Mouse (Mus musculus): ENCODE data around the gene Dnajc15.

The Dnajc15 gene

DNA sequence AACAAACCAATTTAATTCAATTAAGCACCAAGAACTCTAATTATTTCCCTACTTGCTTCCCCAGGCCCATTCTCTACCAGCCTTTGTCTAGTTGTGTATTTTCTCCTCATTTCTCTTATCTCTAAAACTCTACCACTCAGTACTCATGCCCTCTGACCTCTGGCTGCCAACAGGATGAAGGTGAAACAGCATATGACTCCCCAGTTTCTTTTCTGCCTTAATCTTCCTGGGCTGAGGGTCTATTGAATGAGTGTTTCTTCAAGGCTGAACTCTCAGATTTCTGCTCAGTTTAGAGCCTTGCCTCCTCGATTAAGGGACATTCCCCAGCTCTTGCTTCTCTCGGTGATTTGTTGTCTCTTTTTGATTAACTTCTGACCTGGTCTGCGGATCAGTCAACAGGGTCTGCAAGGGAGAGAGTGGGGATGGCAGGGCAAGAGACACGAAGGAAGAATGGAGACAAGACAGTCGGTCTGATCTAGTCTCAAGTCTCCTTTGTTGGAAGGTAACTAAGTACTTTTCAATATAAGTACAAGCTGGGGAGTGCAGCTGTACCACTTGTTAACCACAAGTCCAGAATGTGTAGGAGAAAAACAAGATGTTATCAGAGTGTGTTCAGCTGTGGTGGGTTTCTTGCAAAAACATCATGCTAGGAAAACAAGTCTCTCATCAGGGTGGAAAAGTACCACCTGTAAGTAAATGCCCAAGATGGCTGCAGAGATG is 13.9 kb downstream of the Dnajc15 start:
- no peak for DNase-seq (ENCODE audit: extremely low read depth, low read depth)

DNA sequence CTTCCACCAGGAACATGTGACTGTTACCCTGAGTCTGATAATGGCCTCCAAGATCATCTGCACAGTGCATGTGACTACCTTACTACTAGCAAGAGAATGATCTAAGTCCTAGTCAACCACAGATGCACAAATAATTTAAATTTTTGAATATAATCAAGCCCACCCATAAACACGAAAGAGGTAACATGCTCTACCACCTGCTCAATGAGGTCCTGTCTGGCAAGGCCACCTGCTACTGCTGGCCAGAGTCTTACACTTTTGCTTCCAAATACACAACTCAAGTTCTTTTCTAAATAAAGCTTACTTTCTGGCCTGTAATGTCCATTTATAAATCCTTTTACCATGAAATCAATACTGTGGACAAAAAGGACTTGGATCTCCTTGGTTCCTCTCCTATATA is 15.0 kb downstream of the Dnajc15 start:
- DNase-seq (ENCODE audit: extremely low read depth, low read depth) = no peak

GRCm38 (mm10) chr14:77853951-77854350 is 21.0 kb downstream of the Dnajc15 start:
- no peak for DNase-seq (ENCODE audit: extremely low read depth, low read depth)

DNA sequence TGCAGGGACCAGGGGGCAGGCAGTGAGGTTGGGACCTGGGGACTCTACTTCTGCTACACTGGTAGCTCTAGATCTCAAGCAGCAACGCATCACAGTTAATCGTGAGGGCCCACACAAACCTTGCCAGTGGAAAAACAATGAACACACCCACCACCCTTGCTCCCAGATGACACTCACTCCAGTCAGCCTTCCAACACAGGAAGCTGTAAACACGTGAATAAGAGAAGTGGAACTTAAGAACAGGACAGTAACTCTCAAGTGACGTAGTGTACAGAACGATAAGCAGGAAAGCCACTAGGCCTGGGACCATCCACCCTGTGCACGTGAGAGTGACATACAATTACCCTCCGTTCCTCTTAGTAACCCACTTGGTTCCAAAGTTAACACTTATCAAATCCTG is 25.1 kb downstream of the Dnajc15 start:
- no peak for DNase-seq (ENCODE audit: extremely low read depth, low read depth)

DNA sequence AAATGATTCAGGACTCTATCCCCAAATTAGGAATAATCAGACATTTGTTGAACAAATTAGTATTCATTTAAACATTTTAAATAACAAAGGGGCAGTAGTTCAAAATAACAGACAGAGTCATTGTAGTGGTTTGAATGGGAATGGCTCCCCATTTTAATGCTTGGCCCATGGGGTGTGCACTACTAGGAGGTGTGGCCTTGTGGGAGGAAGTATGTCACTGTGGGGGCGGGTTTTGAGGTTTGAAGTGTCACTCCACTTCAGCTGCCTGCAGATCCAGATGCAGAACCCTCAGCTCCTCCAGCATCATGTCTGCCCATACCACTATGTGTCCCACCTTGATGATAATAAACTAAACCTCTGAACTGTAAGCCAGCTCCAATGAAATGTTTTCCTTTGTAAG is 26.6 kb downstream of the Dnajc15 start:
- DNase-seq (ENCODE audit: extremely low read depth, low read depth) = no peak

DNA sequence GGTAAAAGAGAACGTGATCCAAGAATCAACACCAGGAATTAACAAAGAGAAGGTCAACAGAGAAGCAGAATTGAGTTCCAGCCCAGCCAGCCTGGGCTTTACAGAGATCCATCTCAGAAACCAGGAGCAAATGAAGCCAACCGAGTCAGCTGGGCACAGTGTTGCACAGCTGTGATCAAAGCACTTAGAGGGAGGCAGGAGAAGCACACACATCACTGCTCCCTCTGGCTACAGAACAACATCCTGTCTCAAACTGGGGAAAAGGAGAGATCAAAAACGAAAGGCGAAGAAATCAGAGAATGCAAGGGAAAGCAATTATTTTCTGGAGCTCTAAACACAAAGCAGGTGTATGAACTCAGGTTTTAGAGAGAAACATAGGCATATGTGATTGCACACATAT is 28.7 kb downstream of the Dnajc15 start:
- DNase-seq (ENCODE audit: extremely low read depth, low read depth) = no peak

DNA sequence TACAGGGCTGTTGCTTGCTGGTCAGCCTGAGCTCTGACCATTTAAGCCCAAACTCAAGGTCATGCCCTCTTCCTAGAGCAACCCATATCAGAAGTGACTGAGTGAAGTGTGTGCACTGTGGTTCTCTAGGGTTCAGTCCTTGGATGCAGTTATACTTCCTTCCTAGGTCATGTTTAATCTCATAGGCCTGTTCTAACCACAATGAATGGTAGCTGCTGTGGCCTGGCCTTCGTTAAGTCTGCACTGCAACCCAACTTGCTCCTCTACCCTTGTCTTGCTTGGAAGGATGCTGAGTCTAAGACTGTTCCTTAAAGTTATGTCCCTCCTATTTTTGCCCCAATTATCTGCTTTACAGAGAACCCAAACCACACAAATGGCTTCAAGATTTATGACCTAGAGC is 29.4 kb downstream of the Dnajc15 start:
- no peak for DNase-seq (ENCODE audit: extremely low read depth, low read depth)

- no peak for DNase-seq (ENCODE audit: extremely low read depth, low read depth)
Observed at GRCm38 (mm10) chr14:77840574-77840973, 34.4 kb downstream of the Dnajc15 start.

- no peak for DNase-seq (ENCODE audit: extremely low read depth, low read depth)
Observed at GRCm38 (mm10) chr14:77840078-77840477, 34.8 kb downstream of the Dnajc15 start.

DNA sequence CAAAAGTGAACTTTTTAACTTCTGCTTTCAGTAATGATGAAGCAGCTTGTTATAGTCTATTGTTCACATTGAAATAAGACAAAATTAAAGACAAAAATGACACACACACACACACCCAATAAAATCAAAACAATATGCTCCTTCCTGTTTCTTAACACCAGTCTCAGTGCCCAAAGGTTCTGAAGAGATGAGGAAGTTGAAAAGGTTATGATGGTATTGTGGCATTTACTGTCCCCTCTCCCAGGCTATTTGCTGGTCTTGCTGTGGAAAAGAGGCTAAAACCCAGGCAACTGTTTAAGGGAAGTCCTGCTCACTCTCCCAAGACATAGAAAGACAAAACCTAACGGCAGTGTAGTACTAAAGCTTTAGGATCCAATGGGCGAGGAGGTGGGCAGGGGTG is 38.1 kb downstream of the Dnajc15 start:
- DNase-seq (ENCODE audit: extremely low read depth, low read depth) = no peak

GRCm38 (mm10) chr14:77832359-77832758 is 42.6 kb downstream of the Dnajc15 start:
- DNase-seq (ENCODE audit: extremely low read depth, low read depth) = no peak

DNA sequence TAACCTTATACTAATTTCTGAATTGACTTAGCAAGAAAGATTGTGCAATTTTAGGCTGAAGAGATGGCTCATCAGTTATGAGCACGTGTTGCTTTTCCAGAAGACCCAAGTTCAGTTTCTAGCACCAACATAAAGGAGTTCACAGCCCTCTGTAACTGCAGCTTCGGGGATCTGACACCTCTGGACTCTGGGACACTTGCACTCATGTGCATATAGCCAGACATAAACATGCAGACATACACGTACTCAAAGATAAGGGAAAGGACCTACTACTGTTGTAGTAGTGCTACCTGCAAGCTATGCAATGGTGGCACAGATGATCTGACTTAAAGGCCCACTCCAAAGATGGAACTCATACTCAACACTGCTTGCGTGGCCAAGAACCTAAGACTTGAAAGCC is 43.0 kb downstream of the Dnajc15 start:
- DNase-seq (ENCODE audit: extremely low read depth, low read depth) = no peak

DNA sequence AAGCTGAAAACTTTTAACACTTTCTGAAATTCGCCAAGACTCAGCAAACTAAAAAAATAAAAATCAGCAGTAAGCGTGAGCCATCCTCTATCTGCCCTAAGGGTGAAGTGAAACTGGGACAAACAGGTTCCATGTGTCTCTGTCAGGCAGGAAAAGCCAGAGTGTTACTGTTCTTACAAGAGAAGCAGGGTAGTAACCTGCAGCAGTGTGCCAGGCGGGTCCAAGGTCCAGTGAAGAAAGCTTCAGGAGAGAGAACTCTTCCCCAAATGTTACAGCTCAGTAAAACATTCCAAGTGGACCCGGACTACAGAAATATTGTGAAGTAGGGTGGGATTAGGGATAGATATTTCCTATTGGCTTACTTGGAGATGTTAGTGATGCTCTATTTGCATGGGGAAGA is 45.3 kb downstream of the Dnajc15 start:
- no peak for DNase-seq (ENCODE audit: extremely low read depth, low read depth)

GRCm38 (mm10) chr14:77825891-77826290 is 49.0 kb downstream of the Dnajc15 start:
- DNase-seq (ENCODE audit: extremely low read depth, low read depth) = no peak

- DNase-seq (ENCODE audit: extremely low read depth, low read depth) = no peak
Observed at GRCm38 (mm10) chr14:77825121-77825520, 49.8 kb downstream of the Dnajc15 start.

GRCm38 (mm10) chr14:77819841-77820240 is 55.1 kb downstream of the Dnajc15 start:
- DNase-seq (ENCODE audit: extremely low read depth, low read depth) = no peak

DNA sequence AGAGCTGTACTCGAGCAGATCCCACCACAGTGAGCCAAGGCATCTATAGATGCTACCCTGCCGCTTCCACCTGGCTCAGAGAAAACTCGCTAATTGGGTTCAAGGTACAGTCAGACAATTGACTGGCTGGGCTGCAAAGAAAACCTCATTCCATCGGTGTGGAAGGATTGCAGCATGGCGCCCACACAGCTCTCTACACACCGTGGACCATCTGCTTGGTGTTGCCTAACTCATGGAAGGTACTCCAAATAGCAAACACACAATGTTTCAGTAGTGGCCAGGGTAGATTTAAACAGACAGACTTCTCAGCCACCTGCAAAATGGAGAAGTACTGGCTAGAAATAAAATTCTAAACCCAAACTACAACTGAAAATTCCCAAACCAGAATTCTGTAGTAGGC is 57.4 kb downstream of the Dnajc15 start:
- no peak for DNase-seq (ENCODE audit: extremely low read depth, low read depth)

DNA sequence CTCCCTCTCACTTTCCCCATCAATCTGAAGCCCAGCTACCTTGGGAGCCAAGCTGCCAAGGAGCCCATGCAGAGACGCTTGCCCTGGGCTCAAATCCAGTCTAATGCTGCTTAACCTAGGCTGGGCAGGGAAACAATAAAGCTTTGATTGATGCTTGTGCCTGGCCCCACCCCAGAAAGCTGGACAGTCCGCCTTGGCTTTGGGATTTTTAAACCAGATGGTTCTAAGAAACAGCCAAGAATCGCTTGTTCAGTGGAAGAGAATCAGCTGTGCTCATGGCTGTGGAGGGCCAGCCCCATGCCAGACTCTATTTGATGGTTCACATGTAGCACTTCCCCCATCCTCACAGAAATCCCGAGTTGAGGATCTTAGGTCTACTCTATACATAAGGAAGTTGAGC is 60.0 kb downstream of the Dnajc15 start:
- DNase-seq (ENCODE audit: extremely low read depth, low read depth) = no peak

DNA sequence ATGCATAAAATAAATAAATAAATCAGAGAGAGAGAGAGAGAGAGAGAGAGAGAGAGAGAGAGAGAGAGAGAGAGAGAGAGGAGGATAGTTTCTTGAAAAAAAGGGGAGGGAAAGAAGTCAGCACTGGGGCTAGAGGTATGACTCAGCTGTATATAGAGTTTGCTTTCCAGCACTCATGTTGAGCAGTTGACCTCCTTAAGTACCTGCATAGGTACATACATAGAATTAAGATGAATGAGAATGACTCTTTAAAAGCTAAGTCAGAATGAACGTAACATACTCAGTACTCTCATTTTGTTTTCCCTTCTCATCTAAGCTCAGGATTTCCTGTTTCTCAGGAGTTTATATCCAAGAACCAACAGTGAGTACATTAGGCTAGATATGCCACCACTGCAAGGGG is 62.0 kb downstream of the Dnajc15 start:
- DNase-seq (ENCODE audit: extremely low read depth, low read depth) = no peak

GRCm38 (mm10) chr14:77811466-77811865 is 63.5 kb downstream of the Dnajc15 start:
- DNase-seq (ENCODE audit: extremely low read depth, low read depth) = no peak

DNA sequence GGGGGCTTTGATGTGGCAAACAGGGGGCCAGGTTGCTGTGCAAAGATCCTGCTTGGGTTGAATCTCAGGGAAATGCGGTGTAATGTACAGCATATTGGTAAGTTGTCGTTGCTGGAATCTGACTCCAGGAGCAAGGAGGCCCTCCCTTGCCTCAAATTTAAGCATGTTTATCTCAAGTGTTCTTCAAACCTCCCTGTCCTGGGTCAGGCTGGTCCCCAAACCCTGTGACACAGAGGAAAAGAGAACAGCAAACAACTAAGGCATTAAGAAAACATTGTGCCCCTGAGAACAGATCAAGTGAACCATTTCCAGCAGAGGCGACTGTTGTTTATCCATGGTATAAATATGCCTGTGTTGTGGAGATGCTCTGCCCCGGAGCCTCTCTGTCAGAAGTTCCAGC is 67.1 kb downstream of the Dnajc15 start:
- no peak for DNase-seq (ENCODE audit: extremely low read depth, low read depth)

GRCm38 (mm10) chr14:77806345-77806744 is 68.6 kb downstream of the Dnajc15 start:
- no peak for DNase-seq (ENCODE audit: extremely low read depth, low read depth)

DNA sequence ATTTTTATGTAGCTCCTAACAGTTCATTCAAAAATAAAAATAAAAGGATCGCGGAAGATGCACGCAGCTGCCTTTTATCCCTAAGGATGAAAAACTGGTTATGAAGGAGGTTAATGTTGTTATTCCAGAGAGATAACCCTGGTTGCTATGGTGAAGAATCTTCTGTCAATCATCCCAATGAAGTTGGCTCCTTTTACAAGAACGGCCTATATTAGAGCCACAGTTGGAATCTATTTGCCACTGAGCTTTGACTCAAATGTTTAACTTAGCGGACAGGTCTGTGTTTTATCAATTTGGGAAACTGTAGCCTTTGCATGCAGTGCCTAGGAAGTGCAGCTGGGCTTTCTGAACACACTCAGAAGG is 72.7 kb downstream of the Dnajc15 start:
- DNase-seq (ENCODE audit: extremely low read depth, low read depth) = no peak
